Mouse (Mus musculus) kidney, adult 2 months (tissue): ENCODE measurements around the gene Rassf4.

Experiments used
- CTCF ChIP-seq: fragments of 200-500 bp; conservative IDR thresholded peaks from 2 replicates; pipeline ENCODE4 v1.5.1; 2011; ENCODE audit warnings: low read depth, mild to moderate bottlenecking, control low read depth, low read length, moderate library complexity, mixed read lengths; ENCODE audit not compliant: insufficient read depth, insufficient read length
- POLR2A ChIP-seq: fragments of 200-500 bp; IDR thresholded peaks from one replicate; pipeline ENCODE4 v1.6.1; 2011; ENCODE audit warnings: low read depth, low read length, control low read depth

DNA sequence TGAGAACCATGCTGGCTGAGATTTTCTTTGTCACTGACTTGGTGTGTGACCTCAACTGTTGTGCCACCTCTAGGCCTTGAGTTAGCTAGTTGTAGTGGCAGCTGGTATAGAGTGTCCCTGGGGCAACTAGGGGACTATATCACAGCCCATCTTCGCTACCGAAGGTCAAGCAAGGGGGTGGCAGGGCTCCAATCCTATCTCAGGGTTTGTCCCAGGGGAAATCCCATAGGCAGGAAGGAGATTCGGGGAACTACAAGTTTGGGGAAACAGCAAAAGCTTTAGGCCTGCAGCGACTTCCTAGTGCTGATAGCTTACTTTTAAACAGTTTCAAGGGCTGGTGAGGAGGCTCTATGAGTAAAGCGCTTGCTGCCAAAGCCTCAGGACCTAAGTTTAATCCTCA is 1.4 kb downstream of the Rassf4 start:
- TF ChIP-seq CTCF (no peak), POLR2A (no peak)
